Mouse (Mus musculus) intestine, embryonic 16.5 days (tissue): ENCODE data around the gene Izumo2. TPM values are rescaled to one million over a fixed set of nuclear protein-coding genes. Genes with fewer than 3 reads are reported as not detected.
"Not testable (repeated sequence)": the region's sequence is repeated elsewhere in the genome, so short reads cannot be mapped to it uniquely, and the experiment has no call there.

Experiments
- ATAC-seq: fragments of 200-750 bp; cut with Nextera tagmentation; 2 replicates; pipeline ENCODE4 v1.8.0; 2017; ENCODE audit warnings: moderate TSS enrichment, moderate library complexity
- H3K27ac ChIP-seq: fragments of 300-500 bp; sonication (generic); 2 replicates; pipeline ENCODE4 v1.5.1; 2014; ENCODE audit warnings: mild to moderate bottlenecking, low read length
- H3K27me3 ChIP-seq: fragments of 300-500 bp; sonication (generic); replicated peaks from 2 replicates; pipeline ENCODE4 v1.6.1; 2014; ENCODE audit warnings: low read length, control low read depth, mixed read lengths; ENCODE audit not compliant: control insufficient read depth, insufficient read depth
- H3K36me3 ChIP-seq: fragments of 300-500 bp; sonication (generic); 2 replicates; pipeline ENCODE4 v1.6.1; 2014; ENCODE audit warnings: low read length, control low read depth; ENCODE audit not compliant: control insufficient read depth, insufficient read depth
- H3K4me1 ChIP-seq: fragments of 300-500 bp; sonication (generic); 2 replicates; pipeline ENCODE4 v1.6.1; 2014; ENCODE audit warnings: low read length, control low read depth, mixed read lengths; ENCODE audit not compliant: control insufficient read depth, insufficient read depth
- H3K4me2 ChIP-seq: fragments of 300-500 bp; sonication (generic); 2 replicates; pipeline ENCODE4 v1.6.1; 2014; ENCODE audit warnings: low read depth, low read length, control low read depth
- H3K4me3 ChIP-seq: fragments of 300-500 bp; sonication (generic); 2 replicates; pipeline ENCODE4 v1.5.1; 2014; ENCODE audit warnings: mild to moderate bottlenecking, low read length
- H3K9ac ChIP-seq: fragments of 300-500 bp; sonication (generic); 2 replicates; pipeline ENCODE4 v1.6.1; 2014; ENCODE audit warnings: low read depth, low read length
- H3K9me3 ChIP-seq: fragments of 300-500 bp; sonication (generic); 2 replicates; pipeline ENCODE4 v1.6.1; 2016; ENCODE audit warnings: low read length, control low read depth; ENCODE audit not compliant: control insufficient read depth
- WGBS: fragments of 180-500 bp; shearing (Covaris S2); extraction: QIAGEN DNeasy Blood & Tissue Kit; methylation state at CpG from one replicate; pipeline ENCODE4 v1.1.7; 2014; 5-methylcytosine and 5-hydroxymethylcytosine counted together
- polyA plus RNA-seq: library from polyadenylated mRNA; unstranded; fragments of >200 nt; fragmentation: Nextera tagmentation; extraction: Ambion mirVana; gene quantifications from 2 replicates; pipeline ENCODE4 v1.2.1, GENCODE M21; 2015

Izumo2 gene
- polyA plus RNA-seq, 1 experiment from 2014 or later = not detected

DNA sequence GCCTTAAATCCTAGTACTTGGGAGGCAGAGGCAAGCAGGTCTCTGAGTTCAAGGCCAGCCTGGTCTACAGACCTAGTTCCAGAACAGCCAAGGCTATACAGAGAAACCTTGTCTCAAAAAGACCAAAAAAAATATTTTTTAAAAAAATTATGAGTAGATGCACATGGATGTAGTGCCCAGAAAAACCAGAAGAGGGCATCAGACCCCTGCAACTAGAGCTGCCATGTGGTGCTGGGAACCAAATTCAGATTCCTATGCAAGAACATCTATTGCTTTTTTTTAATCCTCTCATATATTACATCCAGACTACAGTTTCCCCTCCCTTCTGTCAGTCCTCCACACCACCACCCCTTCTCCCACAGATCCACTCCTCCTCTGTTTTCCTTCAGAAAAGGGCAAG lies 2.2 kb upstream of the Izumo2 start:
- H3K36me3 ChIP-seq = no peaks in the 10 kb centered on the region
- no peak overlapping the region for H3K4me2 ChIP-seq
- ATAC-seq = no peak
- H3K4me3 ChIP-seq = no peak overlapping the region
- H3K4me1 ChIP-seq = no peaks in the 10 kb centered on the region
- no peak overlapping the region for H3K9ac ChIP-seq
- H3K27ac ChIP-seq = no peak overlapping the region
- no peaks in the 10 kb centered on the region for H3K9me3 ChIP-seq
- no peaks in the 10 kb centered on the region for H3K27me3 ChIP-seq

DNA sequence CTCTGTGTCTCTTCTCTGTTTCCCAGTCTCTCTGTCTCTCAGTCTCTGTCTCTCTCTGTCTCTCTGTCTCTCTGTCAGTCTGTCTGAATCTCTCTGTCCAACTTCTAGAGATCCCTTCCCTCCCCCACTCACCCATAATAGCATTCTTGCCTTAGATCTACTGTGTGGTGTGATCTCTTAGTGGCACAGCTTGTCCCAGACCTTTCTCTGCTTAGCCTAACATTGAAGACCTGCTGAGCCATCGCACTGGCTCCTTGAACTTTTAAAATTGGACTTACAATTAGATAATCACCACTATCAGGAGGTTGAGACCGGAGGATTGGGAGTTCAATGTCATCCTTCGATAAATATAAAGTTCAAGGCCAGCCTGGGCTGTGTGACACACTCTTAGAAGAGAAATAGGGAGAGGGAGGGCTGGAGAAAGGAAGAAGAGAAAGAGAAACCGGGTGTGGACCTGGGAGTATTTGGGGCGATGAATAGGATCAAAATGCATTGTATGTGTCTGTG lies 1.3 kb upstream of the Izumo2 start:
- no peaks in the 10 kb centered on the region for H3K36me3 ChIP-seq
- H3K27ac ChIP-seq = no peak overlapping the region
- no peaks in the 10 kb centered on the region for H3K27me3 ChIP-seq
- no peaks in the 10 kb centered on the region for H3K9me3 ChIP-seq
- H3K4me2 ChIP-seq = no peak overlapping the region
- no peaks in the 10 kb centered on the region for H3K4me1 ChIP-seq
- WGBS = 90% methylated on average over 5 of the region's 5 CpGs
- no peak for ATAC-seq
- no peak overlapping the region for H3K4me3 ChIP-seq
- no peak overlapping the region for H3K9ac ChIP-seq

DNA sequence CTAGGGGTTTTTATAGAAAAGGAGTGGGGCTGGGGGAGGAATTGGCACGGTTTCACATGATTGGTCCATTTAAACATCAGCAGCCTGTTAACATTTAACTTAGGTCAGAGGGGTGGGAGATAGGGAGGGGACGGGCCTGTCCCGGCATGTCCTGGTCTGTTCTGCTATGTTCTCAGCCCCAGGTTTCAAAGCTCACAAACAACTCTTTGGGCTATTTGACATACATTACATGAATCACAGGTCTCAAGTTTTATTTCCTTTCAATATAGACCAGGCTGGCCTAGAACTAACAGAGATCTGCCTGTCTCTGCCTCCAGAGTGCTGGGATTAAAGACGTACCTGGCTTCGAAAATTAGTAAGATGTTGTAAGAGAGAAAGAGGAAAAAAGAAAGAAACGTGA lies 449 bp upstream of the Izumo2 start:
- not testable (repeated sequence) for H3K9me3 ChIP-seq, H3K4me2 ChIP-seq, H3K36me3 ChIP-seq, ATAC-seq, H3K9ac ChIP-seq, H3K27ac ChIP-seq, H3K27me3 ChIP-seq, H3K4me1 ChIP-seq, H3K4me3 ChIP-seq
- WGBS = 86% methylated on average over 5 of the region's 6 CpGs

DNA sequence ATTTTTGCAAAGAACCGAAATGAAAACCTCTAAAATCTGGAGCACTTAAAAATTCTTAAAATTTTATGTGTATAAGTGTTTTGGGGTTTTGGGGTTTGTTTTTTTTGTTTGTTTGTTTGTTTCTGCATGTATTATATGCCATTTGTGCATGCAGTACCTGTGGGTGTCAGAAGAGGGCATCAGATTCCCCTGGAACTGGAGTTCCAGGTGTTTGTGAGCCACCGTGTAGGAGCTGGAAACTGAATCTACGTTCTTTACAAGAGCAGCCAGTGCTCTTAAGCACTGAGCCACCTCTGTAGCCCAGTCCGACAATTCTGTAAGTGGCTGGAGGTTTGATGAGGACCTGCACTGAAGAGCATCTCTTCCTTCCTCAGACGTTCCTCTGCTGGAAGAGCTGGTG lies 1.3 kb downstream of the Izumo2 start:
- Histone ChIP-seq H3K36me3 (no peaks in the 10 kb centered on the region), H3K27me3 (no peaks in the 10 kb centered on the region), H3K4me3 (no peak overlapping the region), H3K9me3 (0 out of 2 replicates have a peak, but pooled peaks cover 4% of the 10 kb centered on the region), H3K4me1 (no peaks in the 10 kb centered on the region), H3K27ac (no peak overlapping the region), H3K9ac (no peak overlapping the region), H3K4me2 (no peak overlapping the region)
- no peak for ATAC-seq
- WGBS = 84% methylated on average over 5 of the region's 5 CpGs

DNA sequence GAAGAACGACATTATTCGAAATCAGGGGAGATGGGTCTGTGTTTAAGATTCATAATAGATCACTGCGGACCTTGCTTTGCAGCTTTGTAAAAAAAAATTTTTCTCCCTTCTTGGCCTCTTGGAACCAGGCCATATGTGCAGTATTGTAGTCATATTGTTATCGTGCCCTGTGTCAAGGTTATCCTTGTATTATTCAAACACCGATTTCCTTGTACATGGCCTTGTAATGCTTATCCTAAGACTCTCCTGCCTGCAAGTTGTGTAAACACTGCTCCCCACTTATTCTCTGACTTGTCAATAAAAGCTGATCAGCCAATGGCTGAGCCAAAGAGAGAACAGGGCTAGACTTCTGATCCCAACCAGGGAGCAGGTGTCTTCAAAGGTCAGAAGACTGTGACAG lies 13.5 kb downstream of the Izumo2 start:
- H3K4me1 ChIP-seq = no peaks in the 10 kb centered on the region; the same call in 1 of the 2 replicates
- H3K27ac ChIP-seq = peak overlapping the region; percentile 52
- H3K36me3 ChIP-seq = no peaks in the 10 kb centered on the region
- H3K4me3 ChIP-seq = no peak overlapping the region
- no peaks in the 10 kb centered on the region for H3K27me3 ChIP-seq
- H3K4me2 ChIP-seq = no peak overlapping the region
- ATAC-seq = peak; percentile 92
- H3K9ac ChIP-seq = no peak overlapping the region
- 60% methylated on average over 5 of the region's 5 CpGs for WGBS
- no peaks in the 10 kb centered on the region for H3K9me3 ChIP-seq

DNA sequence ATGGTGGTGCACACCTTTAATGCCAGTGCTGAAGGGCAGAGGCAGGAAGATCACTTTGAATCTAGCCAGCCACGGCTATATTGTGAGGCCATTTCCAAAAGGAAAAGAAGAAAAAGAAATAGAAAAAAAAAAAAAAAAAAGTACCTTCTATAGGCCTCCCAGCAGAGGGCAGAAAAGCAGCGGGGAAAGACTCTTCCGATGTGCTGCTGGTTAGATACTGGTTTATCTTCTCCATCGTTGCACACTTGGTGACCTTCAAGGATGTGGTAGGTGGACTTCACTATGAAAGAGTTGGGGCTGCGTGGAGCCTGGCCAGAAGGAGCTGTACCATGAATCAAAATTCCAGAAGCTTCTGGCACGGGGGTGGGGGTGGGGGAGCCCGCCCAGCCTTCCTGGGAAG lies 15.8 kb downstream of the Izumo2 start:
- Histone ChIP-seq H3K9ac (no peak overlapping the region), H3K4me3 (no peak overlapping the region), H3K27ac (no peak overlapping the region), H3K27me3 (no peaks in the 10 kb centered on the region), H3K4me1 (no peaks in the 10 kb centered on the region; the same call in 1 of the 2 replicates), H3K4me2 (no peak overlapping the region), H3K9me3 (peaks cover 5% of the 10 kb centered on the region; the same call in 1 of the 2 replicates), H3K36me3 (no peaks in the 10 kb centered on the region)
- 20% methylated on average over 7 of the region's 7 CpGs for WGBS
- no peak for ATAC-seq

DNA sequence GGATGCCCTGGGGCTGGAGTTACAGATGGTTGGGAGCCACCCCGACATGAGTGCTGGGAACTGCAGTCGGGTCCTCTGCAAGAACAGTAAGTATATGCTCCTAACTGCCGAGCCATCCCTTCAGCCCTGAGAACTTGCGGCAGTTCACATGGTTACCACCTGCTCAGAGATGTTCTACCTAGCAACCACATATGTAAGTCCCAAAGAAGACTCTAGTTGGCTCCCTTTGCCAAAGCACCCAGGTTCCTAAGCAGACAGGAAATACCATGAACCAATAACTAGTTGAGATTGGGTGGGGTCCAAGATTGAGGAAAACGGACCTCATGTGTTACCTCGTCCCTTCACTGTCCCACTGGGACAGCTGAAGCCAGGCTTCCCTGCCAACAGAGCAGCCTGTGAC lies 17.8 kb downstream of the Izumo2 start:
- ATAC-seq = no peak
- Histone ChIP-seq H3K9me3 (peaks cover 5% of the 10 kb centered on the region; the same call in 1 of the 2 replicates), H3K4me3 (no peak overlapping the region), H3K4me1 (no peaks in the 10 kb centered on the region; the same call in 1 of the 2 replicates), H3K4me2 (no peak overlapping the region), H3K27me3 (no peaks in the 10 kb centered on the region), H3K9ac (no peak overlapping the region), H3K36me3 (no peaks in the 10 kb centered on the region), H3K27ac (no peak overlapping the region)
- 60% methylated on average over 6 of the region's 6 CpGs for WGBS

DNA sequence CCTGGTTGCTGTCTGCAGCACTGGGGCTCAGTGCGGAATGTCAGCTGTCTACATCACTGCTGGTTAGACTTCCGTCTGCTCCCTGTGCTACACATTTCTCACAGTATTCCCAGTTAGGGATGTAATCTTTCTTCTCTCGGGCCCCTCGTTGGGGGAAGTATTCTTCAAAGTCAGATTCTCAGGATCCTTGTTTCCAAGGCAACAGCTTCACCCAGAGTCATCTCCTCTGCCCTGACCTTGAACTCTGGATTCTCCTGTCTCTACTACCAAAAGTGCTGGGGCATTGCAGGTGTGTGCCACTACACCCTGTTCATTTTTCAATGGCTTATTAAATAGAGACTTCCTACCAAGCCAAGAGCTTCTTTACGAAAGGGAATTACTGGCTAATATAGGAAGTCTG lies 18.6 kb downstream of the Izumo2 start:
- H3K9ac ChIP-seq = no peak overlapping the region
- H3K27ac ChIP-seq = no peak overlapping the region
- ATAC-seq = no peak
- H3K4me3 ChIP-seq = no peak overlapping the region
- H3K9me3 ChIP-seq = peaks cover 5% of the 10 kb centered on the region; the same call in 1 of the 2 replicates
- H3K4me1 ChIP-seq = no peaks in the 10 kb centered on the region; the same call in 1 of the 2 replicates
- no peaks in the 10 kb centered on the region for H3K36me3 ChIP-seq
- no peaks in the 10 kb centered on the region for H3K27me3 ChIP-seq
- H3K4me2 ChIP-seq = no peak overlapping the region
- WGBS = 56% methylated on average over 5 of the region's 5 CpGs

DNA sequence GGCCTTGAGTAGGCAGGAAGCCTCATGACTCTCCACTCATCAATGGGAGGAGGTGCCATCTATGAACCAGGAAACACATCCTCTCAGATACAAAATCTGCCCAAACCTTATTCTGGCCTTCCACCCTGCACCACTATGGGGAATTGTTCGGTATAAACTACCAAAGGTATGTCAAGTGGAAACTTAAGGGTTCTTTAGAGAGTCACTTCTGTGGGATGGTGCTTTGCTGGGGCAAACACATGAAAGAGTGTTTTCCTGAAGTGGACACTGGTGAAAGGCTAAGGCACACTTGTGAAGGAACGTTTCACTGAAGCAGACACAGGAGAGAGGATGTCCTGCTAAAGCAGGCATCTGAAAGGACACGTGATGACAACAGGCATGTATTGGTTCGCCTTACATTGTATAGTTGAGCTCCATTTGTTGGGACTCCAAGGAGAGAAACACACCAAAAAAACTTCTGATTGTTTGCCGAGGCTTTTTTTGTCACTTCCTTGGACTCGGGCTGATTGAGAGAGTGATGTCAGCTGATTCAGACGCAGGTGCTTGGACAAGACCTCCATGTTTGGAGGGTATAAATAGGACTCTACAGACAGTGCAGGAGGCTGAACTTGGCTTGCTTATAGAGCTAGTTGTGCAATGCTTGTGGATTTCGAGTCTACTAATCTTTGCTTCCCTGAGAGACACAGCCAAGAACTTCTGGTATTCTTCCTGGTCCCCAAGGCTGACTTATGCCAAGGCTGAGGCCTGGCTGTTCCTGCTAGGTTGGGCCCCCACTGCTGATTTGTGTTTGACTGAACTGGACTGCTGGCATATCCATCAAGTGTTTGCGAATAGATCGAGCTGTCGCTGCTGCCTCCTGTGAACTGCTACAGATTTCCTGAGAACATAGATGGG lies 19.8 kb downstream of the Izumo2 start:
- H3K9me3 ChIP-seq = peaks cover 5% of the 10 kb centered on the region; the same call in 1 of the 2 replicates
- no peak overlapping the region for H3K27ac ChIP-seq
- H3K4me2 ChIP-seq = no peak overlapping the region
- H3K36me3 ChIP-seq = no peaks in the 10 kb centered on the region
- H3K9ac ChIP-seq = no peak overlapping the region
- H3K4me1 ChIP-seq = no peaks in the 10 kb centered on the region
- no peak for ATAC-seq
- 87% methylated on average over 11 of the region's 11 CpGs for WGBS
- no peak overlapping the region for H3K4me3 ChIP-seq
- H3K27me3 ChIP-seq = no peaks in the 10 kb centered on the region
